16 mouse cellular contexts compared by ENCODE assay signal in the genomic region with DNA sequence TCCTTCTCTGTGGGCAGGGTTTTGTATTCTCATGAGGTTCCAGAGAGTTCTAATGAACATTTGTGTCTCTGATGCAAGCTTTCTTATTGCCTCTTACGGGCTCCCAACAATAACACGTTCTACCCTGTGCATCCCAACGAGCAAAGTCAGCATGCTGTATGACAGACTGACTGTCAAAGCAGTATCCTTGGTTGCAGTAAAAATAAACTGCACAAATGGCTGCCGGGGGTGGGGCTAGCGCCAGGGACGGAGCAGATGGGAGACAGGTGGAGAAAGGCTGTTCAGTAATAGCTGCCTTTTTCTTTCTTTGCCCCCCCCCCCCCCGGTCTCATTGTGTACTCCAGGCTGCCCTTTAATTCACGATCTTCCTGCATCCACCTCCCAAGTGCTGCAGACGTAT. TPM values are rescaled to one million over a fixed set of nuclear protein-coding genes. Genes with fewer than 3 reads are reported as not detected.
A peak's percentile ranks its signal among the peaks of the same experiment; 100 is the strongest.
DNase-seq lines count a peak whose midpoint lies in the region; ATAC-seq and TF ChIP-seq lines count a peak whose summit lies in the region.
"Had no signal": no experiment of that assay in that cellular context is flagged by ENCODE, and none has a peak within 500 bp of the region (broad histone marks: within the 10 kb centered on the region; RNA-seq: fewer than 3 reads in every experiment).

No protein-coding gene starts in this region.

- WGBS in embryonic facial prominence, embryonic 12.5 days: 59% methylated on average over 9 of the region's 9 CpGs
- whole genome bisulfite sequencing in embryonic facial prominence, embryonic 10.5 days: 73% methylated on average over 9 of the region's 9 CpGs
- 54% methylated on average over 9 of the region's 9 CpGs for WGBS in lung, adult 2 months

- DNase-seq in embryonic facial prominence, embryonic 10.5 days (ENCODE audit: low spot score): no peak
- peak; percentile 21 for DNase-seq in lung, postnatal 14 days
- no peak for DNase-seq in lung, adult 2 months
- peak; percentile 72 to 73 for DNase-seq in layer of hippocampus, adult 8-10 months (ENCODE audit: low spot score in 2 of 2)
- peak; percentile 43 for DNase-seq in right cerebral cortex, postnatal 14 days
- no peak for DNase-seq in adrenal gland, adult 2 months
- DNase-seq in thymus, postnatal 0 days (ENCODE audit: low spot score): no peak
- DNase-seq: adrenal gland, postnatal 25 days; B cell, adult 2 months had no signal

- no peaks in the 10 kb centered on the region for H3K4me1 ChIP-seq in embryonic facial prominence, embryonic 12.5 days
- H3K4me1 ChIP-seq in embryonic facial prominence, embryonic 10.5 days: peaks cover 2% of the 10 kb centered on the region; the same call in 1 of the 2 replicates
- no peaks in the 10 kb centered on the region for H3K4me1 ChIP-seq in lung, adult 2 months (ENCODE audit: control insufficient read depth, insufficient read depth, low read length)
- H3K4me1 ChIP-seq: heart, embryonic 13.5 days had no signal

- H3K36me3 ChIP-seq in embryonic facial prominence, embryonic 12.5 days: no peaks in the 10 kb centered on the region
- H3K36me3 ChIP-seq in embryonic facial prominence, embryonic 10.5 days (replicated peaks): no peaks in the 10 kb centered on the region
- H3K36me3 ChIP-seq: heart, embryonic 13.5 days; midbrain, embryonic 12.5 days had no signal

- no peaks in the 10 kb centered on the region for H3K9me3 ChIP-seq in embryonic facial prominence, embryonic 12.5 days
- H3K9me3 ChIP-seq in embryonic facial prominence, embryonic 10.5 days: no peaks in the 10 kb centered on the region
- H3K9me3 ChIP-seq: heart, embryonic 13.5 days; midbrain, embryonic 12.5 days had no signal

- no peak overlapping the region for H3K9ac ChIP-seq in embryonic facial prominence, embryonic 12.5 days
- H3K9ac ChIP-seq: heart, embryonic 13.5 days; liver, embryonic 14.5 days; midbrain, embryonic 12.5 days had no signal

- H3K27me3 ChIP-seq in embryonic facial prominence, embryonic 12.5 days: no peaks in the 10 kb centered on the region
- H3K27me3 ChIP-seq in embryonic facial prominence, embryonic 10.5 days (replicated peaks; ENCODE audit: low read depth, poor library complexity, severe bottlenecking): no peaks in the 10 kb centered on the region
- H3K27me3 ChIP-seq: heart, embryonic 13.5 days had no signal

- ATAC-seq in embryonic facial prominence, embryonic 12.5 days (ENCODE audit: insufficient number of reproducible peaks, insufficient read depth, low FRiP score, low TSS enrichment): no peak
- ATAC-seq: inflammation-experienced regulatory T-cells, adult 6 months had no signal

- TF ChIP-seq POLR2A in lung, adult 2 months (IDR thresholded peaks at IDR 0.05; ENCODE audit: borderline replicate concordance, extremely low read depth, low read depth, low read length): no peak

- TF ChIP-seq CTCF in lung, adult 2 months (IDR thresholded peaks at IDR 0.05; ENCODE audit: insufficient read depth, low read length): no peak

- H3K4me2 ChIP-seq in embryonic facial prominence, embryonic 12.5 days (replicated peaks): no peak overlapping the region
- H3K4me2 ChIP-seq: heart, embryonic 13.5 days; midbrain, embryonic 12.5 days had no signal

- H3K27ac ChIP-seq in embryonic facial prominence, embryonic 12.5 days: 0 out of 2 replicates have a peak overlapping the region, but pooled peaks have one; percentile 11
- no peak overlapping the region for H3K27ac ChIP-seq in embryonic facial prominence, embryonic 10.5 days (replicated peaks)
- H3K27ac ChIP-seq: heart, embryonic 13.5 days; liver, embryonic 14.5 days; midbrain, embryonic 12.5 days had no signal

- no peak overlapping the region for H3K4me3 ChIP-seq in embryonic facial prominence, embryonic 12.5 days
- no peak overlapping the region for H3K4me3 ChIP-seq in embryonic facial prominence, embryonic 10.5 days
- H3K4me3 ChIP-seq in lung, adult 2 months (replicated peaks; ENCODE audit: extremely low read depth, low read depth, low read length): no peak overlapping the region
- H3K4me3 ChIP-seq: heart, embryonic 13.5 days; midbrain, embryonic 12.5 days had no signal

RNA-seq across cellular contexts. Expression of a gene that starts 13.5 kb away (rescaled TPM):
- not detected in 2 replicates for polyA plus RNA-seq in embryonic facial prominence, embryonic 12.5 days (2016; fragmentation: Nextera tagmentation; extraction: Ambion mirVana)
- polyA plus RNA-seq in embryonic facial prominence, embryonic 10.5 days (2016; fragmentation: Nextera tagmentation; extraction: Ambion mirVana): not detected in 2 replicates
- 0.43 and 1.5 TPM in 2 replicates for polyA plus RNA-seq in lung, adult 2 months (2012; rRNA removed)
- total RNA-seq in layer of hippocampus, adult 8-10 months (2022): under 1 TPM in 1 of 4 experiments, not detected in 3; 0.34 TPM
- not detected for total RNA-seq in adrenal gland, adult 2 months (2021)
- not detected in 2 replicates for polyA plus RNA-seq in adrenal gland, adult 2 months (2012; rRNA removed)
- polyA plus RNA-seq in thymus, postnatal 0 days (2015; fragmentation: Nextera tagmentation; extraction: Ambion mirVana): not detected in 2 replicates
- total RNA-seq: adrenal gland, postnatal 25 days had no signal
- polyA plus RNA-seq: frontal cortex, adult 2 months; heart, embryonic 13.5 days; inflammation-experienced regulatory T-cells, adult 6 months; large intestine, adult 2 months; liver, embryonic 14.5 days; midbrain, embryonic 12.5 days had no signal

RNA-seq across cellular contexts. Expression of a gene that starts 28.0 kb away (rescaled TPM):
- polyA plus RNA-seq in embryonic facial prominence, embryonic 12.5 days (2016; fragmentation: Nextera tagmentation; extraction: Ambion mirVana): 378 and 381 TPM in 2 replicates
- polyA plus RNA-seq in embryonic facial prominence, embryonic 10.5 days (2016; fragmentation: Nextera tagmentation; extraction: Ambion mirVana): 359 and 369 TPM in 2 replicates
- polyA plus RNA-seq in lung, adult 2 months (2012; rRNA removed): 177 and 180 TPM in 2 replicates
- total RNA-seq in layer of hippocampus, adult 8-10 months (2022): 100 to 1,000 TPM; 324 to 350 (median 341) TPM
- total RNA-seq in adrenal gland, adult 2 months (2021): 100 to 1,000 TPM; 180 to 191 TPM
- 108 and 124 TPM in 2 replicates for polyA plus RNA-seq in adrenal gland, adult 2 months (2012; rRNA removed)
- polyA plus RNA-seq in thymus, postnatal 0 days (2015; fragmentation: Nextera tagmentation; extraction: Ambion mirVana): 648 and 659 TPM in 2 replicates

RNA-seq across cellular contexts. Expression of a gene that starts 54.1 kb away (rescaled TPM):
- 0.08 and 0.10 TPM in 2 replicates for polyA plus RNA-seq in embryonic facial prominence, embryonic 12.5 days (2016; fragmentation: Nextera tagmentation; extraction: Ambion mirVana)
- polyA plus RNA-seq in embryonic facial prominence, embryonic 10.5 days (2016; fragmentation: Nextera tagmentation; extraction: Ambion mirVana): 0.05 and 0.22 TPM in 2 replicates
- polyA plus RNA-seq in lung, adult 2 months (2012; rRNA removed): 3.2 and 6.4 TPM in 2 replicates
- total RNA-seq in layer of hippocampus, adult 8-10 months (2022): not detected
- under 1 TPM in 1 of 2 experiments, not detected in 1; 0.21 TPM for total RNA-seq in adrenal gland, adult 2 months (2021)
- not detected in 2 replicates for polyA plus RNA-seq in adrenal gland, adult 2 months (2012; rRNA removed)
- polyA plus RNA-seq in thymus, postnatal 0 days (2015; fragmentation: Nextera tagmentation; extraction: Ambion mirVana): 0.15 and 0.20 TPM in 2 replicates
- total RNA-seq: adrenal gland, postnatal 25 days had no signal
- polyA plus RNA-seq: heart, embryonic 13.5 days had no signal

Comparison
In these comparisons a context has a peak if more than half of its experiments do, and no peak if none do; other contexts are left out.
1. DNase-seq: peak in lung, postnatal 14 days (single experiment), layer of hippocampus, adult 8-10 months (2 of 2) and right cerebral cortex, postnatal 14 days (single experiment); none in embryonic facial prominence, embryonic 10.5 days (single experiment), lung, adult 2 months (single experiment), adrenal gland, adult 2 months (single experiment) and thymus, postnatal 0 days (single experiment).